19 mouse cellular contexts compared by ENCODE assay signal in genomic region chr1:54965159-54965995, GRCm38 (mm10). TPM values are rescaled to one million over a fixed set of nuclear protein-coding genes. Genes with fewer than 3 reads are reported as not detected.
A peak's percentile ranks its signal among the peaks of the same experiment; 100 is the strongest.
DNase-seq lines count a peak whose midpoint lies in the region; ATAC-seq lines count a peak whose summit lies in the region.
"Had no signal": no experiment of that assay in that cellular context is flagged by ENCODE, and none has a peak within 500 bp of the region (broad histone marks: within the 10 kb centered on the region; RNA-seq: fewer than 3 reads in every experiment).

No protein-coding gene starts in this region.

- no peaks in the 10 kb centered on the region for H3K36me3 ChIP-seq in midbrain, embryonic 11.5 days (ENCODE audit: control insufficient read depth, insufficient read depth, low read length)
- H3K36me3 ChIP-seq in midbrain, embryonic 10.5 days, result no peaks in the 10 kb centered on the region
- no peaks in the 10 kb centered on the region for H3K36me3 ChIP-seq in embryonic facial prominence, embryonic 10.5 days (replicated peaks)
- H3K36me3 ChIP-seq in limb, embryonic 10.5 days, result 0 out of 2 replicates have a peak, but pooled peaks cover 2% of the 10 kb centered on the region
- H3K36me3 ChIP-seq: hindbrain, embryonic 12.5 days; midbrain, embryonic 15.5 days had no signal

- H3K9me3 ChIP-seq in midbrain, embryonic 11.5 days (ENCODE audit: control insufficient read depth, low read length), result no peaks in the 10 kb centered on the region
- H3K9me3 ChIP-seq in midbrain, embryonic 10.5 days (replicated peaks), result no peaks in the 10 kb centered on the region
- 0 out of 2 replicates have a peak, but pooled peaks cover 7% of the 10 kb centered on the region for H3K9me3 ChIP-seq in embryonic facial prominence, embryonic 10.5 days
- H3K9me3 ChIP-seq in limb, embryonic 10.5 days (replicated peaks), result no peaks in the 10 kb centered on the region
- H3K9me3 ChIP-seq: hindbrain, embryonic 12.5 days; midbrain, embryonic 15.5 days had no signal

- ATAC-seq in midbrain, embryonic 11.5 days (ENCODE audit: low FRiP score), result no peak
- ATAC-seq: inflammation-experienced regulatory T-cells, adult 6 months; midbrain, embryonic 15.5 days had no signal

- peak; percentile 54 for DNase-seq in midbrain, embryonic 11.5 days (ENCODE audit: low spot score, missing footprints)
- DNase-seq in midbrain, embryonic 10.5 days (ENCODE audit: low spot score), result no peak
- peak; percentile 78 for DNase-seq in embryonic facial prominence, embryonic 10.5 days (ENCODE audit: low spot score)
- DNase-seq in limb, embryonic 10.5 days (ENCODE audit: low spot score), result no peak
- DNase-seq in frontal cortex, adult 2 months (ENCODE audit: extremely low spot score in 1 of 2, low spot score in 1 of 2), result no peak
- DNase-seq in cerebellum, postnatal 14 days, result no peak
- no peak for DNase-seq in thymus, postnatal 0 days (ENCODE audit: low spot score)
- DNase-seq: adrenal gland, postnatal 10 days; cerebellum, adult 11-12 months; gastrocnemius, postnatal 10 days; heart, adult 2 months; lung, embryonic 14.5 days; right cerebral cortex, adult 18-20 months had no signal

- no peak overlapping the region for H3K4me3 ChIP-seq in midbrain, embryonic 11.5 days (ENCODE audit: low read depth, low read length)
- H3K4me3 ChIP-seq in midbrain, embryonic 10.5 days, result no peak overlapping the region
- H3K4me3 ChIP-seq in embryonic facial prominence, embryonic 10.5 days, result no peak overlapping the region
- H3K4me3 ChIP-seq in limb, embryonic 10.5 days, result no peak overlapping the region
- H3K4me3 ChIP-seq: heart, adult 2 months; hindbrain, embryonic 12.5 days; layer of hippocampus, adult 2 months; left cerebral cortex, adult 2 months; midbrain, embryonic 15.5 days had no signal

- WGBS in midbrain, embryonic 11.5 days, result 74% methylated on average over 11 of the region's 11 CpGs
- 76% methylated on average over 11 of the region's 11 CpGs for WGBS in midbrain, embryonic 10.5 days
- 39% methylated on average over 11 of the region's 11 CpGs for WGBS in embryonic facial prominence, embryonic 10.5 days
- 66% methylated on average over 11 of the region's 11 CpGs for WGBS in limb, embryonic 10.5 days

- no peaks in the 10 kb centered on the region for H3K4me1 ChIP-seq in midbrain, embryonic 11.5 days (ENCODE audit: control insufficient read depth, insufficient read depth, low read length)
- H3K4me1 ChIP-seq in midbrain, embryonic 10.5 days, result 0 out of 2 replicates have a peak, but pooled peaks cover 4% of the 10 kb centered on the region
- peaks cover 45% of the 10 kb centered on the region for H3K4me1 ChIP-seq in embryonic facial prominence, embryonic 10.5 days
- H3K4me1 ChIP-seq in limb, embryonic 10.5 days, result peaks cover 43% of the 10 kb centered on the region
- H3K4me1 ChIP-seq: hindbrain, embryonic 12.5 days; midbrain, embryonic 15.5 days had no signal

- H3K4me2 ChIP-seq in midbrain, embryonic 11.5 days, result no peak overlapping the region
- H3K4me2 ChIP-seq: hindbrain, embryonic 12.5 days; lung, embryonic 14.5 days; midbrain, embryonic 15.5 days had no signal

- no peaks in the 10 kb centered on the region for H3K27me3 ChIP-seq in midbrain, embryonic 11.5 days (ENCODE audit: control insufficient read depth, insufficient read depth, low read length)
- H3K27me3 ChIP-seq in midbrain, embryonic 10.5 days (ENCODE audit: low read depth, poor library complexity, severe bottlenecking), result no peaks in the 10 kb centered on the region
- H3K27me3 ChIP-seq in embryonic facial prominence, embryonic 10.5 days (replicated peaks; ENCODE audit: low read depth, poor library complexity, severe bottlenecking), result no peaks in the 10 kb centered on the region
- no peaks in the 10 kb centered on the region for H3K27me3 ChIP-seq in limb, embryonic 10.5 days (ENCODE audit: low read depth, poor library complexity, severe bottlenecking)
- H3K27me3 ChIP-seq: hindbrain, embryonic 12.5 days; midbrain, embryonic 15.5 days had no signal

- H3K27ac ChIP-seq in midbrain, embryonic 11.5 days (ENCODE audit: low read depth, low read length), result no peak overlapping the region
- no peak overlapping the region for H3K27ac ChIP-seq in midbrain, embryonic 10.5 days (replicated peaks)
- H3K27ac ChIP-seq in embryonic facial prominence, embryonic 10.5 days (replicated peaks), result peak overlapping the region; percentile 80
- peak overlapping the region; percentile 67 for H3K27ac ChIP-seq in limb, embryonic 10.5 days
- H3K27ac ChIP-seq: heart, adult 2 months; hindbrain, embryonic 12.5 days; kidney, postnatal 0 days; layer of hippocampus, adult 2 months; left cerebral cortex, adult 2 months; midbrain, embryonic 15.5 days had no signal

- no peak overlapping the region for H3K9ac ChIP-seq in midbrain, embryonic 11.5 days (ENCODE audit: low read length)
- H3K9ac ChIP-seq: hindbrain, embryonic 12.5 days; lung, embryonic 14.5 days; midbrain, embryonic 15.5 days had no signal

RNA-seq across cellular contexts. Expression of gene Ankrd44, which starts 39.2 kb away (rescaled TPM):
- 10.1 and 14.0 TPM in 2 replicates for polyA plus RNA-seq in midbrain, embryonic 11.5 days (2014; fragmentation: Nextera tagmentation; extraction: Ambion mirVana)
- 7.8 and 10.8 TPM in 2 replicates for polyA plus RNA-seq in midbrain, embryonic 10.5 days (2016; fragmentation: Nextera tagmentation; extraction: Ambion mirVana)
- 17.4 and 19.2 TPM in 2 replicates for polyA plus RNA-seq in embryonic facial prominence, embryonic 10.5 days (2016; fragmentation: Nextera tagmentation; extraction: Ambion mirVana)
- 20.1 and 23.7 TPM in 2 replicates for polyA plus RNA-seq in limb, embryonic 10.5 days (2016; fragmentation: Nextera tagmentation; extraction: Ambion mirVana)
- polyA plus RNA-seq in frontal cortex, adult 2 months (2012; rRNA removed), result 15.9 and 18.9 TPM in 2 replicates
- 34.3 and 42.6 TPM in 2 replicates for polyA plus RNA-seq in thymus, postnatal 0 days (2015; fragmentation: Nextera tagmentation; extraction: Ambion mirVana)

Comparison
In these comparisons a context has a peak if more than half of its experiments do, and no peak if none do; other contexts are left out.
1. DNase-seq: peak in midbrain, embryonic 11.5 days (single experiment) and embryonic facial prominence, embryonic 10.5 days (single experiment); none in midbrain, embryonic 10.5 days (single experiment), limb, embryonic 10.5 days (single experiment), frontal cortex, adult 2 months (0 of 2), cerebellum, postnatal 14 days (0 of 2) and thymus, postnatal 0 days (single experiment).
2. H3K27ac ChIP-seq: peak in embryonic facial prominence, embryonic 10.5 days (single experiment) and limb, embryonic 10.5 days (single experiment); none in midbrain, embryonic 11.5 days (single experiment) and midbrain, embryonic 10.5 days (single experiment).